Mouse (Mus musculus): ENCODE measurements at regions not wholly inside any gene's neighbourhood (a gene's known extent, or its start where the extent isn't known, plus 50 kb on each side); places are given as distances from the start of the nearest gene placed in this dataset.

- no peak for DNase-seq
Measured at GRCm38 (mm10) chr8:93691375-93691774, 118.4 kb upstream of the Gnao1 start.

- no peak for DNase-seq
Measured at GRCm38 (mm10) chr8:93691826-93692225, 117.9 kb upstream of the Gnao1 start.

GRCm38 (mm10) chr8:93697206-93697605, 112.6 kb upstream of the Gnao1 start:
- DNase-seq: no peak

GRCm38 (mm10) chr8:93698508-93698907, 111.3 kb upstream of the Gnao1 start:
- no peak for DNase-seq

GRCm38 (mm10) chr8:93701391-93701790, 108.4 kb upstream of the Gnao1 start:
- no peak for DNase-seq

- no peak for DNase-seq
Measured at GRCm38 (mm10) chr8:93712066-93712706, 97.6 kb upstream of the Gnao1 start.

- no peak for DNase-seq
Measured at GRCm38 (mm10) chr8:93713221-93713620, 96.5 kb upstream of the Gnao1 start.

GRCm38 (mm10) chr8:93724896-93725489, 84.8 kb upstream of the Gnao1 start:
- peak; percentile 3 for DNase-seq

- DNase-seq: no peak
Measured at GRCm38 (mm10) chr8:93729124-93729930, 80.4 kb upstream of the Gnao1 start.

- DNase-seq: no peak
Measured at GRCm38 (mm10) chr8:93730738-93731700, 78.7 kb upstream of the Gnao1 start.

- DNase-seq: no peak
Measured at GRCm38 (mm10) chr8:93734818-93735217, 74.9 kb upstream of the Gnao1 start.

GRCm38 (mm10) chr8:93740281-93740680, 69.5 kb upstream of the Gnao1 start:
- no peak for DNase-seq

- DNase-seq: no peak
Measured at GRCm38 (mm10) chr8:93748720-93749119, 61.0 kb upstream of the Gnao1 start.

GRCm38 (mm10) chr8:93750921-93751320, 58.8 kb upstream of the Gnao1 start:
- DNase-seq: no peak

- no peak for DNase-seq
Measured at GRCm38 (mm10) chr8:93755981-93756380, 53.8 kb upstream of the Gnao1 start.

Measured in adrenal gland, adult 8-10 months (tissue).